1 mouse cellular context compared by ENCODE assay signal in the genomic region with DNA sequence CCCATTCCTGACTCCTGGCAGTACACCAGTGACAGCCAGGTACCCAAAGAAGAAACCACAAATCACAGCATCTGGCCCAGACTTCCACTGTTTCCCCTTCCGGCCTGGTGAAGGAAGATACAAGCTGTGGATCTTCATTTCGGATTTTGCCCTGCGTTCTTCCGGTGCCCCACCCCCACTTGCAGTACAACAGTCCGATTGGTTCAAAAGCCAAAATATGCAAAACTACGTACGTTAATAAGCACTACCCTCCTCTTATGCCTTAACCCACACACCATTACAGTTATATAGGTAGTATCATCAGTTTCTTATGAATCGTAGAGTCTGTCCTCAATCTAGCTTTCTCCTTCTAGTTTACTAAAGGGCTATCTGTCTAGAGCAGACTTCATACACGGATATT.
A peak's percentile ranks its signal among the peaks of the same experiment; 100 is the strongest.
TF ChIP-seq lines count a peak whose summit lies in the region.

No protein-coding gene starts in this region.

TF ChIP-seq in MEL, 35 proteins besides CTCF, POLR2A, EP300 and RAD21 (continued from another document):
- 0 out of 2 replicates have a peak, but pooled peaks have one; percentile 19 for TF ChIP-seq POLR2AphosphoS5 (IDR thresholded peaks at IDR 0.05; ENCODE audit: borderline replicate concordance, low read depth, low read length)
- TF ChIP-seq MYC (IDR thresholded peaks at IDR 0.05; ENCODE audit: low read depth, low read length) = 0 out of 2 replicates have a peak, but pooled peaks have one; percentile 36
- TF ChIP-seq MXI1 (IDR thresholded peaks at IDR 0.05; ENCODE audit: low read depth, low read length) = no peak
- TF ChIP-seq MYB (IDR thresholded peaks at IDR 0.05; ENCODE audit: low read depth, low read length) = no peak
- TF ChIP-seq HCFC1 (IDR thresholded peaks at IDR 0.05; ENCODE audit: low read depth, low read length) = peak; percentile 69; the same call in 1 of the 2 replicates
- TF ChIP-seq MAZ (IDR thresholded peaks at IDR 0.05; ENCODE audit: low read depth, low read length) = no peak
- no peak for TF ChIP-seq USF1 (IDR thresholded peaks at IDR 0.05; ENCODE audit: low read depth, low read length)
- no peak for TF ChIP-seq ZKSCAN1 (IDR thresholded peaks at IDR 0.05; ENCODE audit: low read depth, low read length)
- TF ChIP-seq CHD2 (IDR thresholded peaks at IDR 0.05; ENCODE audit: low read length) = peak; percentile 53
- TF ChIP-seq SMC3 (IDR thresholded peaks at IDR 0.05; ENCODE audit: low read depth, low read length) = no peak
- peak; percentile 23; the same call in 1 of the 2 replicates for TF ChIP-seq SIN3A (IDR thresholded peaks at IDR 0.05; ENCODE audit: low read length)
- TF ChIP-seq TAL1 (IDR thresholded peaks at IDR 0.05; ENCODE audit: low read length) = peak; percentile 73
- 0 out of 2 replicates have a peak, but pooled peaks have one; percentile 58 for TF ChIP-seq BHLHE40 (IDR thresholded peaks at IDR 0.05; ENCODE audit: borderline replicate concordance, low read depth, low read length)
- TF ChIP-seq ZMIZ1 (IDR thresholded peaks at IDR 0.05; ENCODE audit: low read depth, low read length) = peak; percentile 17; the same call in 1 of the 2 replicates
- TF ChIP-seq ETS1 (IDR thresholded peaks at IDR 0.05; ENCODE audit: low read depth, low read length) = peak; percentile 68; the same call in 1 of the 2 replicates
- peak; percentile 31; the same call in 1 of the 2 replicates for TF ChIP-seq GATA1 (IDR thresholded peaks at IDR 0.05; ENCODE audit: low read depth, low read length)
